Mouse (Mus musculus) neutrophil, adult 65 days (primary cell): Measurements from ENCODE around the gene Porcn. TPM values are rescaled to one million over a fixed set of nuclear protein-coding genes. Genes with fewer than 3 reads are reported as not detected.

Source experiments
- total RNA-seq: library from RNA; stranded (reverse); gene quantifications from 2 replicates; pipeline ENCODE4 v1.2.4, GENCODE M21; 2023

Porcn gene
- total RNA-seq, result not detected in 2 replicates

GRCm38 (mm10) chrX:8206015-8206693 is at the start of gene Porcn:
TSS of gene Porcn (minus strand) at chrX:8206525.

GRCm38 (mm10) chrX:8252334-8253285 is 46.3 kb upstream of the Porcn start, which contains the start of gene Ftsj1:
TSS of gene Ftsj1 (minus strand) at chrX:8252406.

DNA sequence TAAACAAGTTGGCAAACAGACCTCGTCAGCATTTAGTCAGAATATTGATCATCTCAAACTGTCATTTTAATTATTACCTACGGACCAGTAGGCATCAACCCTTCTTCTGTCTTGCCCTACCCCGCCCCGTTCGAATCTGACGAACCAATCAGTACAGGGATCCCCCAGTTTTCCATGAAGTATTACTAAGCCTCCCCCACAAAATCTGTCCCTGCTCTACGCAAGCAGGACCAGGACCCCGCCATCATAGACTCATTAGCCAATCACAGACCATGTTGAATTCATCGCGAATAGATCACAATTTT is 13.0 kb downstream of the Porcn start, which contains the start of gene Ebp:
Ebp (minus strand) TSS at position 94 of the 305 bp plus-strand sequence.

DNA sequence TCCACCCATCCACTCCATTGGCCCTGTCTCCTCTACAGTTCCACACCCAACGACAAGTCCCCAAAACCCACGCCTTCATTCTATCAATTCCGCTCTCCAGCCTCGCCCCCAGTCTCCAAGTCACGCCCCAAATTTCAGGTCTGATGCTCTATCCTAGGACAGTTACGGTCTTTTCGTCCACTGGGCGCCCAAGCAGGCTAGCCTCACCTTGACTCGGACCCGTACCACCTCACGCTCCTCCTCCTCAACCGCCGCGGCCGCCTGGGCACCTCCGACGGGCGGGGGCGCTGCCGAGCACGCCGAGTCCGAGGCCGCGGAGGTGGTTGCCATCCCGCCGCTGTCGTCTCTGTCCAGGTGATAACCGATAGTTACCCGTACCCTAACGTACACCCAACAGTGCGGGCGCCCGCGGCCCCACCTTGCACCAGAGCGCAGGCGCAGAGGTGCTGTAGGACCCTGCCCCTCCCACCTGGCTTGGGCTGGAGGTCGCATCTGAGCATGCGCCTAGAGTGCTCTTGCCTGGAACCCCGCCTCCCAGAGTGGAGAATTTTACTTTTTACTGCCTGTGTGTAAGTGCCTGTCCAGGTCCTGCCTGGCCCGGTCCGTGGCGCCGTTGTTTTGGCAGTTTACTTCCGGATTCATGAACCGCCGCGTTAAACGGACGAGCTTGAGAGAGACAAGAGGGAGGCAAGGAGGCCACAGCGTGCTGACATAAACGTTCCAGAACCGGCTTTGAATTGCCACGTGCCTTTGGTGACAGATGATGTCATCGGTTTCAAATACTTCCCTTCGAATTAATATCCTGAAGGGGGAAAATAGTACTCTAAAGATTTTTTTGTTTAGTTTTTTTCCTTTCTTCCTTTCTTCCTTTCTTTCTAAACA is 30.6 kb downstream of the Porcn start, which contains the start of gene Tbc1d25:
Tbc1d25 (minus strand) TSS at position 678 of the 882 bp plus-strand sequence.

GRCm38 (mm10) chrX:8145153-8145991 is 61.0 kb downstream of the Porcn start, which contains the start of gene Rbm3:
TSS of gene Rbm3 (minus strand) at chrX:8145880.

Other genes with a start within 250 kb of the Porcn start
- gene Gata1, start 228.5 kb downstream of the Porcn start, total RNA-seq, result 0.88 and 1.6 TPM in 2 replicates
- not detected in 2 replicates for gene Glod5, start 188.0 kb downstream of the Porcn start, total RNA-seq
- gene Suv39h1, start 131.8 kb downstream of the Porcn start, total RNA-seq, result 28.1 and 33.2 TPM in 2 replicates
- 136 and 163 TPM in 2 replicates for gene Was, start 116.0 kb downstream of the Porcn start, total RNA-seq
- gene Wdr13, start 73.6 kb downstream of the Porcn start, total RNA-seq, result 33.9 and 43.9 TPM in 2 replicates
- 315 and 338 TPM in 2 replicates for gene Rbm3, start 60.6 kb downstream of the Porcn start, total RNA-seq
- 11.0 and 12.5 TPM in 2 replicates for gene Tbc1d25, start 30.3 kb downstream of the Porcn start, total RNA-seq
- 36.6 and 52.5 TPM in 2 replicates for gene Ebp, start 13.0 kb downstream of the Porcn start, total RNA-seq
- 10.7 and 14.4 TPM in 2 replicates for gene Ftsj1, start 45.9 kb upstream of the Porcn start, total RNA-seq
- gene Slc38a5, start 64.6 kb upstream of the Porcn start, total RNA-seq, result 0.22 and 1.1 TPM in 2 replicates
- gene Ssxb10, start 120.9 kb upstream of the Porcn start, total RNA-seq, result not detected in 2 replicates
- not detected in 2 replicates for gene Ssxb9, start 160.5 kb upstream of the Porcn start, total RNA-seq
- not detected in 2 replicates for gene Ssxb1, start 206.8 kb upstream of the Porcn start, total RNA-seq